Mouse (Mus musculus): Measurements from ENCODE around the gene Tjp3. TPM values are rescaled to one million over a fixed set of nuclear protein-coding genes. Genes with fewer than 3 reads are reported as not detected.

The Tjp3 gene
- polyA plus RNA-seq, 1 experiment from 2014 or later, result 6.2 TPM

DNA sequence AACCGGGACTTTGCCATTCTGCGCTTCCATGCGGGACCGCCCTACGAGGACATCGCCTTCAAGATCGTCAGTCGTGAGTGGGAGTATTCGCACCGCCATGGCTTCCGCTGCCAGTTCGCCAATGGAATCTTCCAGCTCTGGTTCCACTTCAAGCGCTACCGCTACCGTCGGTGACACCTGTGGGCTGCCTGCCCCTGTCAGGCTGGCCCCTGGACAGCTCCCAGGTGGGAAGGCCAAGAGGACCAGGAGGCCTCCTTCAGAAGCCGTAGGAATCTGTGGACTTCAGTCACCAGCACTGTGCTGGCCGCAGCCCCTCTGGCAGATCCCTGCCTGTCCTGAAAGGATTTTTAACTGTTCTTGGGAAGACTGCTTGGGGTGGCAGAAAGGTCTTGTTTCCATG lies 34.4 kb upstream of the Tjp3 start:
- H3K4me2 ChIP-seq, result no peak overlapping the region
- ATAC-seq, result no peak
- H3K4me3 ChIP-seq, result no peak overlapping the region
- peaks cover 63% of the 10 kb centered on the region for H3K36me3 ChIP-seq (ENCODE audit: poor library complexity, severe bottlenecking)
- H3K4me1 ChIP-seq, result peaks cover 16% of the 10 kb centered on the region
- H3K9ac ChIP-seq, result no peak overlapping the region
- H3K27ac ChIP-seq, result no peak overlapping the region
- no peaks in the 10 kb centered on the region for H3K27me3 ChIP-seq
- H3K9me3 ChIP-seq (replicated peaks), result no peaks in the 10 kb centered on the region
- whole genome bisulfite sequencing, result 95% methylated on average over 18 of the region's 18 CpGs

DNA sequence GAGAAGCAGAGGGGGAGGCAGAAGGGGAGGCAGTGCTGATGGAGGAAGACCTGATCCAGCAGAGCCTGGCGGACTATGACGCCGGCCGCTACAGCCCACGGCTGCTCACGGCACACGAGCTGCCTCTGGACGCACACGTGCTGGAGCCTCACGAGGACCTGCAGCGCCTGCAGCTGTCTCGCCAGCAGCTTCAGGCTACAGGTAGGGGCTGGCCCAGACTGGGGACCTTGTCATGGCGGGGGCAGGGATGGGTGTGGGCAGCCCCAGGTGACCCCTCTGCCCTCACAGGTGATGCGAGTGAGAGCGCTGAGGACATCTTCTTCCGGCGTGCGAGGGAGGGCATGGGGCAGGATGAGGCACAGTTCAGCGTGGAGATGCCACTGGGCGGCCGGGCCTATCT lies 33.8 kb upstream of the Tjp3 start:
- Histone ChIP-seq H3K36me3 (ENCODE audit: poor library complexity, severe bottlenecking) (peaks cover 63% of the 10 kb centered on the region), H3K9ac (no peak overlapping the region), H3K4me3 (no peak overlapping the region), H3K4me1 (peaks cover 16% of the 10 kb centered on the region), H3K27ac (no peak overlapping the region), H3K4me2 (no peak overlapping the region), H3K9me3 (replicated peaks) (no peaks in the 10 kb centered on the region), H3K27me3 (no peaks in the 10 kb centered on the region)
- no peak for ATAC-seq
- WGBS, result 95% methylated on average over 21 of the region's 21 CpGs

DNA sequence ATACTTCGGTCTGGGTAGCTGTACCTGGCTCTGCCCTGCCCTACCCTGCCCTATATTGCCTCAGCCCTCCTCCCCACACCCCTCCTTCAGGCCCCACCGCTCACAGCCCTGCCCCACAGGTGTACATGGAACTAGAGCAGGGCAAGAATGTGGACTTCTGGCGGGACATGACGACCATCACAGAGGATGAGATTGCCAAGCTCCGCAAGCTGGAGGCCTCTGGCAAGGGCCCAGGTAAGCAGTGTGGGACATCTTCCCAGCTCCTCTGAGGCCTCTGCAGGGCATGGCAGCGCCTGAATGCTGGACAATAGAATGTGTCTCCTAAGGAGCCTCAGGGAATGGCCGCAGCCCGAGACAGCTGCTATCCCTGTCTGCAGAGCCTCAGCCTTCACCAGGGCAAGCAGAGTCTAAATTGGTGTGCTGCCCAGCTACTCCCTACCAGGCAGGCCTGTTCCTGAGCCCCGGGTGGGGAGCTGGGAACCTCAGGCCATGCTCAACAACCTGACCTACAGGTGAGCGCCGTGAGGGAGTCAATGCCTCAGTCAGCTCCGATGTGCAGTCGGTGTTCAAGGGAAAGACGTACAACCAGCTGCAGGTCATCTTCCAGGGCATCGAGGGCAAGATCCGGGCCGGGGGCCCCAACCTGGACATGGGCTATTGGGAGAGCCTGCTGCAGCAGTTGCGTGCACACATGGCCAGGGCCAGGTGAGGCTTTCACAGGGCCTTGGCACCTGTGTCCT lies 32.6 kb upstream of the Tjp3 start:
- Histone ChIP-seq H3K4me3 (peak overlapping the region; percentile 13; the same call in 1 of the 2 replicates), H3K4me1 (peaks cover 26% of the 10 kb centered on the region), H3K27me3 (no peaks in the 10 kb centered on the region), H3K27ac (no peak overlapping the region), H3K9ac (no peak overlapping the region), H3K36me3 (ENCODE audit: poor library complexity, severe bottlenecking) (peaks cover 63% of the 10 kb centered on the region), H3K4me2 (no peak overlapping the region), H3K9me3 (replicated peaks) (no peaks in the 10 kb centered on the region)
- 94% methylated on average over 18 of the region's 18 CpGs for WGBS
- ATAC-seq, result no peak

DNA sequence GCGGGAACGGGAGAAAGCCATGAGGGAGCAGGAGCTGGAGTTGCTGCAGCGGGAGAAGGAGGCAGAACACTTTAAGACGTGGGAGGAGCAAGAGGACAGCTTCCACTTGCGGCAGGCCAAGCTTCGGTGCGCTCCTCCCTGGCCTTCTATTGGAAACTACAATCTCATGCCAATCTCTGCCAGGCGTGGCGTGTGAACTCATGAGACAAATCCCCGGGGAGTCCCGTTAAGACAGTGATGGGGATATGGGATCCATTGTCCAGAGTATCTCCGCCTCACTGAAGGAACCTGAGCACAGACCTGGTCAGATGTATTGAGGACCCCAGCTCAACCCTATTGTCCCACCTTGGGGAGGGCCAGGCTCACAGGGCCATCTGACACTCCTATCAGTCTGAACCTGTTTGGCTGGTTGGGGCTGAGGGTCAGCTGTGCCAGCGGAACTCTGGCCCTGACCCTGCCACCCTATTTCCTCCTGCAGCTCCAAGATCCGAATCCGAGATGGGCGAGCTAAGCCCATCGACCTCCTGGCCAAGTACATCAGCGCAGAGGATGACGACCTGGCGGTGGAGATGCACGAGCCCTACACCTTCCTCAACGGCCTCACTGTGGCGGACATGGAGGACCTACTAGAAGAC lies 31.9 kb upstream of the Tjp3 start:
- peaks cover 30% of the 10 kb centered on the region for H3K4me1 ChIP-seq
- H3K4me2 ChIP-seq, result no peak overlapping the region; the same call in 1 of the 2 replicates
- WGBS, result 93% methylated on average over 23 of the region's 23 CpGs
- H3K27ac ChIP-seq, result no peak overlapping the region
- H3K9me3 ChIP-seq (replicated peaks), result no peaks in the 10 kb centered on the region
- peaks cover 67% of the 10 kb centered on the region for H3K36me3 ChIP-seq (ENCODE audit: poor library complexity, severe bottlenecking)
- H3K4me3 ChIP-seq, result no peak overlapping the region
- H3K9ac ChIP-seq, result no peak overlapping the region
- ATAC-seq, result no peak
- no peaks in the 10 kb centered on the region for H3K27me3 ChIP-seq

GRCm38 (mm10) chr10:81322444-81322843 lies 31.1 kb upstream of the Tjp3 start:
- no peak for ATAC-seq
- Histone ChIP-seq H3K36me3 (ENCODE audit: poor library complexity, severe bottlenecking) (peaks cover 67% of the 10 kb centered on the region), H3K27ac (no peak overlapping the region), H3K9ac (no peak overlapping the region), H3K4me2 (peak overlapping the region; percentile 85), H3K9me3 (replicated peaks) (no peaks in the 10 kb centered on the region), H3K4me3 (peak overlapping the region; percentile 96; the same call in 1 of the 2 replicates), H3K4me1 (peaks cover 30% of the 10 kb centered on the region), H3K27me3 (no peaks in the 10 kb centered on the region)
- 96% methylated on average over 27 of the region's 27 CpGs for WGBS

- Histone ChIP-seq H3K27me3 (no peaks in the 10 kb centered on the region), H3K36me3 (ENCODE audit: poor library complexity, severe bottlenecking) (peaks cover 62% of the 10 kb centered on the region), H3K9me3 (replicated peaks) (no peaks in the 10 kb centered on the region), H3K27ac (peak overlapping the region; percentile 88), H3K4me2 (peak overlapping the region; percentile 85), H3K4me3 (peak overlapping the region; percentile 96), H3K9ac (peak overlapping the region; percentile 90), H3K4me1 (peaks cover 39% of the 10 kb centered on the region)
- peak; percentile 0; the same call in 1 of the 2 replicates for ATAC-seq
- WGBS, result 3% methylated on average over 20 of the region's 20 CpGs
Observed at GRCm38 (mm10) chr10:81321436-81321835, 30.1 kb upstream of the Tjp3 start.

- H3K27ac ChIP-seq, result peak within 1 kb of the TSS; percentile 88
- no peaks in the 10 kb centered on the region for H3K27me3 ChIP-seq
- H3K4me1 ChIP-seq, result peaks cover 42% of the 10 kb centered on the region
- H3K4me2 ChIP-seq, result peak within 1 kb of the TSS; percentile 85
- H3K36me3 ChIP-seq (ENCODE audit: poor library complexity, severe bottlenecking), result peaks cover 62% of the 10 kb centered on the region
- peak within 1 kb of the TSS; percentile 96 for H3K4me3 ChIP-seq
- H3K9me3 ChIP-seq (replicated peaks), result no peaks in the 10 kb centered on the region
- ATAC-seq, result peak; percentile 93
- under 1% methylated on average over 68 of the region's 68 CpGs for WGBS
- peak within 1 kb of the TSS; percentile 90 for H3K9ac ChIP-seq
Observed at GRCm38 (mm10) chr10:81320550-81321347, 29.4 kb upstream of the Tjp3 start, which contains the start of gene Cactin. Gene Cactin (plus strand): TSS chr10:81321103.

GRCm38 (mm10) chr10:81319741-81320549 lies 28.6 kb upstream of the Tjp3 start:
- WGBS, result 2% methylated on average over 38 of the region's 38 CpGs
- H3K9ac ChIP-seq, result peak overlapping the region; percentile 62
- peaks cover 42% of the 10 kb centered on the region for H3K4me1 ChIP-seq
- peak overlapping the region; percentile 85 for H3K4me2 ChIP-seq
- H3K9me3 ChIP-seq (replicated peaks), result no peaks in the 10 kb centered on the region
- peak; percentile 0 for ATAC-seq
- H3K27me3 ChIP-seq, result no peaks in the 10 kb centered on the region
- peaks cover 62% of the 10 kb centered on the region for H3K36me3 ChIP-seq (ENCODE audit: poor library complexity, severe bottlenecking)
- peak overlapping the region; percentile 88 for H3K27ac ChIP-seq
- H3K4me3 ChIP-seq, result peak overlapping the region; percentile 96

- Histone ChIP-seq H3K9ac (peak overlapping the region; percentile 62), H3K27me3 (no peaks in the 10 kb centered on the region), H3K9me3 (replicated peaks) (no peaks in the 10 kb centered on the region), H3K27ac (peak overlapping the region; percentile 88; the same call in 1 of the 2 replicates), H3K4me2 (peak overlapping the region; percentile 85), H3K4me1 (peaks cover 42% of the 10 kb centered on the region), H3K36me3 (ENCODE audit: poor library complexity, severe bottlenecking) (peaks cover 62% of the 10 kb centered on the region), H3K4me3 (peak overlapping the region; percentile 96)
- WGBS, result 42% methylated on average over 8 of the region's 8 CpGs
- no peak for ATAC-seq
Observed at GRCm38 (mm10) chr10:81319330-81319699, 27.9 kb upstream of the Tjp3 start.

- WGBS, result 93% methylated on average over 13 of the region's 13 CpGs
- Histone ChIP-seq H3K9ac (peak overlapping the region; percentile 62; the same call in 1 of the 2 replicates), H3K4me1 (peaks cover 42% of the 10 kb centered on the region), H3K4me2 (peak overlapping the region; percentile 85), H3K27me3 (no peaks in the 10 kb centered on the region), H3K4me3 (no peak overlapping the region), H3K9me3 (replicated peaks) (no peaks in the 10 kb centered on the region), H3K36me3 (ENCODE audit: poor library complexity, severe bottlenecking) (peaks cover 62% of the 10 kb centered on the region), H3K27ac (no peak overlapping the region)
- no peak for ATAC-seq
Observed at GRCm38 (mm10) chr10:81318589-81319329, 27.4 kb upstream of the Tjp3 start.

GRCm38 (mm10) chr10:81317273-81317672 lies 25.9 kb upstream of the Tjp3 start:
- H3K27me3 ChIP-seq, result no peaks in the 10 kb centered on the region
- WGBS, result 10% methylated on average over 18 of the region's 20 CpGs
- peak overlapping the region; percentile 56 for H3K9ac ChIP-seq
- H3K4me1 ChIP-seq, result peaks cover 34% of the 10 kb centered on the region
- no peak overlapping the region; the same call in 1 of the 2 replicates for H3K4me3 ChIP-seq
- no peak for ATAC-seq
- H3K36me3 ChIP-seq (ENCODE audit: poor library complexity, severe bottlenecking), result peaks cover 62% of the 10 kb centered on the region
- no peak overlapping the region for H3K27ac ChIP-seq
- 0 out of 2 replicates have a peak overlapping the region, but pooled peaks have one; percentile 19 for H3K4me2 ChIP-seq
- no peaks in the 10 kb centered on the region for H3K9me3 ChIP-seq (replicated peaks)
